Mouse (Mus musculus) adipose tissue, adult 10 weeks (tissue): ENCODE measurements around the gene Adgrf5. TPM values are rescaled to one million over a fixed set of nuclear protein-coding genes. Genes with fewer than 3 reads are reported as not detected.

Source experiments
- polyA plus RNA-seq: library from polyadenylated mRNA; stranded (reverse); fragments of 350-450 nt; fragmentation: Illumina TruSeq; extraction: RNeasy Lipid Tissue Mini Kit (QIAGEN cat#74804); gene quantifications from one replicate; pipeline ENCODE4 v1.2.3, GENCODE M21; 2014; ENCODE audit warnings: low read depth, low replicate concordance

The Adgrf5 gene
- 73.3 TPM for polyA plus RNA-seq

DNA sequence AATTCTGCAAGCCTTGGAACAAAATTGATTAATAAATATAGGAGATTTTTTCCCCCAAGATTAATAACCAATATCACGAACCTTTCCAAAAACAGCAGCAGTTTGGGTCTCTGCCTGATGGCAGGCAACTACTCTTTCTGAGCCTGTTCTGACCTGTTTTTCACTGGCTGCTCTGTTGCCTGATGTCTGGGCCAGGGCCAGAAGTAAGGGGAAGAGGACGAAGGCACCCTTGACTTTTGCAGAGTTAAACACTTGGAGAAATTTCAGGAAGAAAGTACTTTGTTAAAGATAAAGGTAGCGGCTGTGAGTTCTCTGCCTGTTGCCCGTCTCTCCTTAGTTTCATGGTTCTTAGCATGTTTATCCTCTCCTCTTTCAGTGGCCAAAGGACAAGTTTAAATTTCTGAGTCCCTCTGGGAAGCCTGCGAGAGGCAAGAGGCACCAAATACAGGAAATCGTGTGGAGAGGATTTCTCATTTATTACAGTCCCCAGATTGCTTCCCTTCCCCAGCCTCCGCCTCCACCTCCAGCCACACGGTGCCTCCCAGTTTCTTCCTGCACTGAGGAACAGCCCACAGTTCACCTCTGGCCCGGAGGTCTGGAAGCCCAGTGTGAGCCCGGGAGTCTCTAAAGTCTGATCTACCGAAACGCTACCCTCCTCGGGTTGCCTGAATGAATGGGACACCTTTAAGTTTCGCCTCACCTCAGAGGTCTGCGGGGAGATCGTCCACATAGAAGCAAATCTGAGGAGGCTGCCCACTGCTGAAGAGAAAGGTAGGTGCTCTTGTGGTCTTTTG is at the start of gene Adgrf5:
Gene Adgrf5, plus strand, starts transcription at position 626 of the 794 bp plus-strand sequence.

DNA sequence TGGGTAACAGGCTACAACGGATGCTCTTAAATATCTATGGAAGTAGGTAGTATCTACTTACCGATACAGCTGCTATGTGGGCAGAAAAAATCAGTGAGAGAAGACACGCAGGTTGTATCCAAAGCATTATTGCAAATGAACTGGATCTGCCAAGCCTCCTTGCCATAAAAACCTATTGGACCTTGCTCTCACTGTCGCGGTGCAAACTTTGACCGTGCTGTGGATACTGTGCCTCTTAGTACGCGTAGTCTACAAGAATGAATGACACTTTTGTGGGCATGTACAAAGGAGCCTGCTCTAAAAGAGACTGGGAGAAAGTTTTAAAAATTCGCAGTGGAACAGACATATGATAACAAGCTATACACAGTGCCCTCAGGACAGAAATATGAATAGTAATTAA is 142.3 kb downstream of the Adgrf5 start, which contains the start of gene Mep1a:
Gene Mep1a, minus strand, starts transcription at position 221 of the 400 bp plus-strand sequence.

Other genes starting within 250 kb of the Adgrf5 start
- 0.22 TPM for gene Adgrf1, start 90.1 kb upstream of the Adgrf5 start, polyA plus RNA-seq
- 3.1 TPM for gene Mep1a, start 142.4 kb downstream of the Adgrf5 start, polyA plus RNA-seq
- gene Ankrd66, start 183.2 kb downstream of the Adgrf5 start, polyA plus RNA-seq: 2.1 TPM
- gene Pla2g7, start 207.6 kb downstream of the Adgrf5 start, polyA plus RNA-seq: 78.5 TPM